Comparison of ENCODE assay signal across 14 mouse cellular contexts in the genomic region with DNA sequence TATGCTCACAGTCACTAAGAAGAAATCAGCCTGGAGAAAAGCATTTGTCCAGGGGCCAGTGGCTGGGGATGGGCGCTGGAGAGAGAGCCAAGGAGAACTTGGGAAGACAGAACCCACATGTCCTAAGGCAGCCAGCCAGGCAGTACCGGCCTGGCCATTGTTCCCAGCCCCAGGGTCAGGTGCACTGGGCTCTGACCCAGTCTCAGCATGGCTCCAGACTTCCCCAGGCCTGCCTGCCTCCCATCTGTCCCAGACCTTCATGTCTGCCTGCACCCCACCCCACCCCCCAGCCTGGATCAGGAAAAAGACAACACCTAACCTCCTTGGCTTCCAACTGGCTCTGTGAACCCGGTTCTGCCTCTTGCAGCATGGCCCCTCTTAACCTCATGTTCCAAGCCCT. TPM values are rescaled to one million over a fixed set of nuclear protein-coding genes. Genes with fewer than 3 reads are reported as not detected.
A peak's percentile ranks its signal among the peaks of the same experiment; 100 is the strongest.
DNase-seq lines count a peak whose midpoint lies in the region; ATAC-seq lines count a peak whose summit lies in the region.
"Had no signal": no experiment of that assay in that cellular context is flagged by ENCODE, and none has a peak within 500 bp of the region (broad histone marks: within the 10 kb centered on the region; RNA-seq: fewer than 3 reads in every experiment).

No protein-coding gene starts in this region.

- peaks cover 7% of the 10 kb centered on the region for H3K9me3 ChIP-seq in hindbrain, embryonic 16.5 days (ENCODE audit: control insufficient read depth, low read length)
- H3K9me3 ChIP-seq in hindbrain, embryonic 12.5 days (replicated peaks): peaks cover 7% of the 10 kb centered on the region; the same call in 1 of the 2 replicates
- peaks cover 6% of the 10 kb centered on the region for H3K9me3 ChIP-seq in forebrain, embryonic 10.5 days

- peak; percentile 71 to 84 for DNase-seq in cerebellum, postnatal 10 days
- peak; percentile 50 to 60 for DNase-seq in lung, adult 18-20 months
- no peak for DNase-seq in adrenal gland, postnatal 4 days (ENCODE audit: low spot score in 2 of 2)
- no peak for DNase-seq in forebrain, embryonic 10.5 days (ENCODE audit: extremely low spot score, low spot score)
- DNase-seq in spleen, postnatal 14 days (ENCODE audit: low spot score in 2 of 2): no peak
- DNase-seq: adrenal gland, adult 8-10 months; liver, postnatal 0 days had no signal

- WGBS in hindbrain, embryonic 16.5 days: 56% methylated on average over 3 of the region's 3 CpGs
- 63% methylated on average over 3 of the region's 3 CpGs for WGBS in hindbrain, embryonic 12.5 days
- 69% methylated on average over 3 of the region's 3 CpGs for WGBS in forebrain, embryonic 10.5 days

- no peaks in the 10 kb centered on the region for H3K4me1 ChIP-seq in hindbrain, embryonic 16.5 days (ENCODE audit: control insufficient read depth, insufficient read depth, low read depth, low read length)
- peaks cover 4% of the 10 kb centered on the region; the same call in 1 of the 2 replicates for H3K4me1 ChIP-seq in hindbrain, embryonic 12.5 days
- H3K4me1 ChIP-seq in forebrain, embryonic 10.5 days: peaks cover 10% of the 10 kb centered on the region

- H3K27ac ChIP-seq in hindbrain, embryonic 16.5 days (ENCODE audit: low read depth, low read length): no peak overlapping the region
- no peak overlapping the region for H3K27ac ChIP-seq in hindbrain, embryonic 12.5 days
- H3K27ac ChIP-seq in forebrain, embryonic 10.5 days: no peak overlapping the region

- no peaks in the 10 kb centered on the region for H3K27me3 ChIP-seq in hindbrain, embryonic 16.5 days (replicated peaks; ENCODE audit: control insufficient read depth, insufficient read depth, low read length)
- no peaks in the 10 kb centered on the region for H3K27me3 ChIP-seq in hindbrain, embryonic 12.5 days
- H3K27me3 ChIP-seq in forebrain, embryonic 10.5 days (ENCODE audit: poor library complexity, severe bottlenecking): no peaks in the 10 kb centered on the region; the same call in 1 of the 2 replicates

- H3K36me3 ChIP-seq in hindbrain, embryonic 16.5 days (ENCODE audit: control insufficient read depth, insufficient read depth, low read length): no peaks in the 10 kb centered on the region
- H3K36me3 ChIP-seq in hindbrain, embryonic 12.5 days: no peaks in the 10 kb centered on the region
- no peaks in the 10 kb centered on the region for H3K36me3 ChIP-seq in forebrain, embryonic 10.5 days (replicated peaks)

- ATAC-seq in hindbrain, embryonic 16.5 days: peak; percentile 40; the same call in 1 of the 2 replicates
- ATAC-seq in hindbrain, embryonic 12.5 days (ENCODE audit: low FRiP score): no peak
- ATAC-seq in cerebellum, adult (ENCODE audit: insufficient number of reproducible peaks, low FRiP score, low TSS enrichment): peak; percentile 72
- ATAC-seq: liver, postnatal 0 days had no signal

- H3K4me3 ChIP-seq in hindbrain, embryonic 16.5 days (ENCODE audit: low read length): no peak overlapping the region
- no peak overlapping the region for H3K4me3 ChIP-seq in hindbrain, embryonic 12.5 days
- H3K4me3 ChIP-seq in forebrain, embryonic 10.5 days: no peak overlapping the region

- no peak overlapping the region for H3K4me2 ChIP-seq in hindbrain, embryonic 16.5 days (ENCODE audit: low read length)
- H3K4me2 ChIP-seq in hindbrain, embryonic 12.5 days (replicated peaks): no peak overlapping the region

- H3K9ac ChIP-seq in hindbrain, embryonic 16.5 days (ENCODE audit: low read depth, low read length): no peak overlapping the region; the same call in 1 of the 2 replicates
- no peak overlapping the region for H3K9ac ChIP-seq in hindbrain, embryonic 12.5 days
- H3K9ac ChIP-seq: liver, postnatal 0 days had no signal

RNA-seq across cellular contexts. Expression of gene Tmem270, which starts 23.5 kb away (rescaled TPM):
- polyA plus RNA-seq in hindbrain, embryonic 16.5 days (2015; fragmentation: Nextera tagmentation; extraction: Ambion mirVana): not detected in 2 replicates
- not detected in 2 replicates for polyA plus RNA-seq in hindbrain, embryonic 12.5 days (2016; fragmentation: Nextera tagmentation; extraction: Ambion mirVana)
- not detected for total RNA-seq in adrenal gland, postnatal 4 days (2021)
- not detected in 2 replicates for polyA plus RNA-seq in forebrain, embryonic 10.5 days (2016; fragmentation: Nextera tagmentation; extraction: Ambion mirVana)
- total RNA-seq: adrenal gland, adult 8-10 months; layer of hippocampus, adult 18-20 months; left cerebral cortex, postnatal 36 days had no signal
- polyA plus RNA-seq: cortical plate, adult 2 months; liver, postnatal 0 days; small intestine, adult 2 months had no signal

RNA-seq across cellular contexts. Expression of gene Cldn13, which starts 32.2 kb away (rescaled TPM):
- not detected in 2 replicates for polyA plus RNA-seq in hindbrain, embryonic 16.5 days (2015; fragmentation: Nextera tagmentation; extraction: Ambion mirVana)
- 2.4 and 2.6 TPM in 2 replicates for polyA plus RNA-seq in hindbrain, embryonic 12.5 days (2016; fragmentation: Nextera tagmentation; extraction: Ambion mirVana)
- 1 to 10 TPM; 2.8 to 6.6 TPM for total RNA-seq in adrenal gland, postnatal 4 days (2021)
- polyA plus RNA-seq in forebrain, embryonic 10.5 days (2016; fragmentation: Nextera tagmentation; extraction: Ambion mirVana): 2.0 and 4.9 TPM in 2 replicates
- total RNA-seq: adrenal gland, adult 8-10 months; layer of hippocampus, adult 18-20 months; left cerebral cortex, postnatal 36 days had no signal
- polyA plus RNA-seq: cortical plate, adult 2 months; small intestine, adult 2 months had no signal

RNA-seq across cellular contexts. Expression of gene Mettl27, which starts 49.1 kb away (rescaled TPM):
- 5.2 and 7.0 TPM in 2 replicates for polyA plus RNA-seq in hindbrain, embryonic 16.5 days (2015; fragmentation: Nextera tagmentation; extraction: Ambion mirVana)
- polyA plus RNA-seq in hindbrain, embryonic 12.5 days (2016; fragmentation: Nextera tagmentation; extraction: Ambion mirVana): 10.4 and 10.5 TPM in 2 replicates
- total RNA-seq in adrenal gland, postnatal 4 days (2021): 10 to 100 TPM; 33.0 to 36.3 TPM
- 10.3 and 11.8 TPM in 2 replicates for polyA plus RNA-seq in forebrain, embryonic 10.5 days (2016; fragmentation: Nextera tagmentation; extraction: Ambion mirVana)

Comparison
In these comparisons a context has a peak if more than half of its experiments do, and no peak if none do; other contexts are left out.
1. DNase-seq: peak in cerebellum, postnatal 10 days (2 of 2) and lung, adult 18-20 months (2 of 2); none in adrenal gland, postnatal 4 days (0 of 2), forebrain, embryonic 10.5 days (single experiment) and spleen, postnatal 14 days (0 of 2).